Mouse (Mus musculus) liver, postnatal 0 days (tissue): ENCODE results near the gene Hamp2.
"Not testable (repeated sequence)": the region's sequence is repeated elsewhere in the genome, so short reads cannot be mapped to it uniquely, and the experiment has no call there.

Experiments used
- CTCF ChIP-seq: sonication (generic); IDR thresholded peaks from 2 replicates; pipeline ENCODE4 v1.5.1; 2016; ENCODE audit warnings: antibody characterized with exemption, low read depth
- EP300 ChIP-seq: IDR thresholded peaks from 2 replicates; pipeline ENCODE4 v1.6.1; 2016; ENCODE audit warnings: antibody characterized with exemption, low read depth, mild to moderate bottlenecking

GRCm38 (mm10) chr7:30935422-30936099 is 11.1 kb upstream of the Hamp2 start:
- TF ChIP-seq CTCF, EP300: not testable (repeated sequence)
